Mouse (Mus musculus): ENCODE measurements around the gene Adra2b. TPM values are rescaled to one million over a fixed set of nuclear protein-coding genes. Genes with fewer than 3 reads are reported as not detected.

The Adra2b gene
- total RNA-seq, 2 experiments from 2014 or later, result 1.2 to 2.4 TPM

DNA sequence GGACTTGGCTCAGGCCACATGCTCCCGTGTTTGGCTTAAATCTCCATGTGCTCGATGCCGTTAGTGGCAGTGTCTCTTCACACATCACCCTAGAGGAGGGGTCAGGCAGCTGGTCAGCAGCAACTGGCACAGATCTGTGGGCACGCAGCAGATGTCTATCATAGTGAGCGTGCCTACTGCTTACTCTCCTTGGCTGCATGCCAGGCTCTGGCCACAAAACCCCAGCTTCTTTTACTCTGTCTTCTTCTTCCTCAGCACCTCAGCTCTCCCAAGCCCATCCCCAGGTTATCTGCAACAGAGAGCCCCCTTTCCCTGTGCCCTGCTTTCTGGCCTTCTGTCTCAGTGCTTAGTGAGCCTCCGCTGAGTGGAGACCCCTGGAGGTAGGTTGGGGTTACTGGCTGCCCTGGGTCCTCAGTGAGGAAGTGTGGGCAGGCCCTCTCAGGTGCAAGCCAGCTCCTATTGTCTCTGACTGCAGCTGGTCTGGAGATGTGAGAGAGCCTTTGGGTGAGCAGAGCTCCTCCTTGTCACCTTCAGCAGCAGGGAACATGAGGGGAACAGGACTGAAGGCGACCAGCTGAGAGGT, 12.8 kb downstream of the Adra2b start:
- no peak for DNase-seq
- intact Hi-C loops (cut with DNase I; ENCODE audit: low total_unique reads), result no loop called here

DNA sequence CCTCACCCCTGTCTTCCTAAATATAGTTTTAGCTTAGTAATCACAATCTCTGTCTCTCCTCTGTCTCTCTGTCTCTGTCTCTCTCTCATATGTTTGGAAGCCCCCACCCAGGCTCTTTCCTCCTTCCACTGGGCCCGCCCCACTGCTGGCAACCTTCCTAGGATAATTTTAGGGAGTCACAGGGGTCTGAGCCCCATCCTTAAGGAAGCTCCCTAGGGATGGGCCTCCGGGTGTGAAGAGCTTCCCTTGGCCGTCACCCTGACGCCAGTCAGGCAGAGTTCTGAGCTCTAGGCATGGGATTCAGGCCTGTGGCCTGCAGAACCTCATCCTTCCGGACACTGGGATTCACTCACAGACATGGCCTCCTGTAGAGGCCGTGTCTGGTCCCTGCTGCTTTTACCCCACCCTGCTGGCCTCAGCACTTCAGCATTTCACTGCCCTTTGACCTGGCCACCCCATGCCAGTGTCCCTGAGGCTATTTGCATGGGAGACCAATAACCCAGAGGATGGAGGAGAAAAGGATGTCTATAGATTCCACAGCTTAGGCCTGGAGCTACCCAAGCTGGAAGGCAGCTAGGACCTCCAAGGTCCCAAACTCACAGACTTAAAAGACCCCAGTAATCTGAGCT, 13.5 kb downstream of the Adra2b start:
- no peak for DNase-seq
- intact Hi-C loops (cut with DNase I; ENCODE audit: low total_unique reads), result no loop called here

- intact Hi-C loops (cut with DNase I; ENCODE audit: low total_unique reads), result no loop called here
- no peak for DNase-seq
These were observed 15.1 kb downstream of the Adra2b start for GRCm38 (mm10) chr2:127377942-127378610.

- intact Hi-C loops (cut with DNase I; ENCODE audit: low total_unique reads), result no loop called here
- no peak for DNase-seq
These were observed 15.6 kb downstream of the Adra2b start for GRCm38 (mm10) chr2:127378611-127378990.

- intact Hi-C loops (cut with DNase I; ENCODE audit: low total_unique reads), result no loop called here
- DNase-seq, result no peak
These were observed 16.2 kb downstream of the Adra2b start for GRCm38 (mm10) chr2:127379250-127379649.

- intact Hi-C loops (cut with DNase I; ENCODE audit: low total_unique reads), result no loop called here
- DNase-seq, result no peak
These were observed 20.9 kb downstream of the Adra2b start for GRCm38 (mm10) chr2:127383881-127384280.

DNA sequence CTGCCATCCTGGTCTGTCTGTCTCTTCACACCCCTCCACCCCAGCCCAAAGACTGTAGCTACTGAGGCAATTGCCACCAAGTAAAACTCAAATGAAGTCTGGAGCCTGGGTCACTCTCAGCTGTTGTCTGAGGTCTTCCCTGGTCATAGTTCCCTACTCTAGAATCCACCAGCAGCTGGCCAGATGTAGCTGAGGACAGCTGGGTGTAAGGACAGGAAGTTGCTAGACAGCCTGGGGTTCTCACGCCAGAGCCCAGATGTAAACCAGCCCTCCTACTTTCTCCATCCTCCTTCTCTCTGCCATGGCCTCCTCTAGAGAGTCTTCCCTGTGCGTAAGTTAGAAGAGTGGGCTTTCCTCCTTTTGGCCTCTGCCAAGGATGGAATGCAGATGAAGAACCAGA, 24.5 kb downstream of the Adra2b start:
- intact Hi-C loops (cut with DNase I; ENCODE audit: low total_unique reads), result no loop called here
- DNase-seq, result no peak

DNA sequence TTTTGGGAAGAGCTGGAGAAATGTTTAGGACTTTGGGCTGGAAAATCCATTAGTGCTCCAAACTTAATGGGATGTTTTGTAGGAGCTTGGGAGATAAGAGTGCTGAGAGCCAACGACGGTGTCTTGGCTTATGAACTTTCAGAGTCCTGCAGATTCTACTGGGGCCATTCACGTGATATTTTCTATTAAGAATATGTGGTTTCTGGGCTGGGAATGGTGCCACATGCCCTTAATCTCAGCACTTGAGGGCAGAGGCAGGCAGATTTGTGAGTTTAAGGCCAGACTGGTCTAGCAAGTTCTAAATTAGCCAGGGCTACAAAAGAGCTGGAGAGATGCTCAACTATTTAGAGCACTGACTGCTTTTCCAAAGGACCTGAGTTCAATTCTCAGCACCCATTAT, 27.3 kb downstream of the Adra2b start:
- intact Hi-C loops (cut with DNase I; ENCODE audit: low total_unique reads), result no loop called here
- DNase-seq, result no peak

DNA sequence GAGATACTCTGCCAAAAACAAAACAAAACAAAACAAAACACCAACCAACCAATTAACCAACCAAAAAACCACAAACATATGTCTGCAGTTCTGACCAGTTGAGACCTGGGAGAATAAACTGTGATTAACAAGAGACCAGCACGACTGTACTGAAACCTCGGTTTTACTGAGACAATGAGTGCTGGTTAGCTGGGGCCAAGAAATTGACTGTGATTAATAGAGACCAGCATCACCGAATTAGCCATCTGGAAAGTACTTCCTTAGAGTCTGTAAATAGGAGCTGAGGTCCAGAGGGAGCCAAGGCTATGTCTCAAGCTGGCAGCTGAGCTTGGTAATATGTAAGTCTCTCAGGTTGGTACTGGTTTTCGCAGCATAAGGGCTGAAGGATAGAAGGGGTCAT, 27.8 kb downstream of the Adra2b start:
- no peak for DNase-seq
- intact Hi-C loops (cut with DNase I; ENCODE audit: low total_unique reads), result no loop called here

- DNase-seq, result no peak
- intact Hi-C loops (cut with DNase I; ENCODE audit: low total_unique reads), result no loop called here
These were observed 28.3 kb downstream of the Adra2b start for GRCm38 (mm10) chr2:127391323-127391722.

DNA sequence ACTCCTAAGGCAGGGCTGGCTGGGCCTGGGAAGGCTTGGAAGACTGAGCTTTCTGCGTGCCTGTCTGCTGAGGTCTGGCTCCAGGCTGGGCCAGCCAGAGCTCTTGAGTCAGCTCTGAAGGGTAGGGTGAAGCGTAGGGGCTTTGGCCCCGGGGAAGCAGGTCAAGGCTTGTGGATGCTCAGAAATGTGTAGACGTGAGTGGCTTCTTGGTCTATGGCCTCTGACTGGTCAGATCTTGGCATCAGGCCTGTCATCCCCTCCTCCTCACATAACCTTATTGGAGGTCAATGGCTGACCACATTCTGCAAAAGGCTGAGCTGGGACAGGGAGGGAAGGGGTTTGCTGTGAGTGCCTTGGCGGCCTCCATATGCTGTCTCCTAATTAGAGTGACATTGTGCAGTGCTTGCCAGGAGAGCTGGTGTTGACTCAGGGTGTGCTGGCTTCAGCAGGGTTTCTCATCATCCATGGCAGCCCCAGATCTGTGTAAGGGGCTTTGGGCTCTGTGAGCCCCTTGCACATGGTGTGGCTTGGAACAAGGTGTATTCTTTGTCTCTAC, 31.7 kb downstream of the Adra2b start:
- no peak for DNase-seq
- intact Hi-C loops (cut with DNase I; ENCODE audit: low total_unique reads), result no loop called here

DNA sequence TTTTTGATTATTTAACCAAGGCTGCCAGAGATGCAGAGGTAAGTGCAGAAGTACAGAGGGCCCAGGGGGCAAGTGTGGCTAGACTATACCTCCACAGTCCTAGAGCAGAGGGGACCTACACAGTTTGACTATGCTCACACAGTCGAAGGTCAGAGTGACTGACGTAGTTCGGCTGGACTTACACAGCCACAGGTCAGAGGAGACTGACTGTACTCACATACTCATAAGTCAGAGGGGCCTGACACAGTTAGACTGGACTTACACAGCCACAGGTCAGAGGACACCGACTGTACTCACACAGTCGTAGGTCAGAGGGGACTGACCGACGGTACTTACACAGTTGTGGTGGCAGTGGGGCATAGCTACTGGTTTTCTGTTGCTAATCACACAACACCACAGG, 35.7 kb downstream of the Adra2b start:
- intact Hi-C loops (cut with DNase I; ENCODE audit: low total_unique reads), result no loop called here
- DNase-seq, result no peak

GRCm38 (mm10) chr2:127411126-127411525, 48.1 kb downstream of the Adra2b start:
- intact Hi-C loops (cut with DNase I; ENCODE audit: low total_unique reads), result no loop called here
- no peak for DNase-seq

DNA sequence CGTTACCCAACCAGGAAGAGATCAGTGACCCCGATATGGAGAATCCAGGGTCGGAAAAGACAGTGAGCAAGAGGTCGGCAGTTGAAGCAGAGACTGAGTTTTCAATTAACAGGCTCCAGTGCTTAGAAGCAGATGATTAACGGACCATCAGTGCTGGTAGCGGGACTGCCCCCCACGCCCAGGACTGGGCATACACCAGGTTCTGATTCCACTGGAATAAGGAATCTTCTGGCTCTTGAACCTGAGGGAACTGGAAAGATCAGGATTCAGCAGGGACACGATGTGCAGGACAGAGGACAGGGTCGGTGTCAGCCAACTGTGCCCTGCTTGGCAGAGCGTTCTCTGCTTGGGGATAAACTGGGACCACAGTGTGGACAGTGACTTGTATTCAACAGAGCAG, 52.8 kb downstream of the Adra2b start:
- no peak for DNase-seq
- intact Hi-C loops (cut with DNase I; ENCODE audit: low total_unique reads), result no loop called here

DNA sequence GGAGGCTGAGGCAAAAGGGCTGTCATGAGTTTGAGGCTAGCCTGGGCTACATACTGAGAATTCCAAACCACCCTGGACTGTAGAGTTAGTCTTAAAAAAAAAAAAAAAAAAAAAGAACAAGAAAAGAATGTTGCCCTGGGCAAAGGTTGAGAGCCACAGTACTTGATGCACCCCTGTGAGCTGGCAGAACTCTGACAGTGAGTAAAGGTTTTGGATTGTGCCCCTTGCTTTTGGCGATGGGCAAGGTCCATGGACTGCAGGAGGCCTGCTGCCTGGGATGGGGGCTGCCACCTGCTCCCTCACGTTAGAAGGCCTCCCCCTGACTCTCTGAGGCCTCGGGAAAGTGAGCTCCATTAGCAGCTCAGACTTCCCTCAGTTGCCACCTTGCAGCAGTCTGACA, 53.7 kb downstream of the Adra2b start:
- intact Hi-C loops (cut with DNase I; ENCODE audit: low total_unique reads), result no loop called here
- DNase-seq, result no peak

Other genes starting within 250 kb of the Adra2b start
- 1 to 10 TPM; 4.5 to 6.6 TPM for gene Ncaph, start 229.3 kb upstream of the Adra2b start, total RNA-seq (2021)
- 1 to 10 TPM; 5.0 to 9.4 TPM for gene Itpripl1, start 219.8 kb upstream of the Adra2b start, total RNA-seq (2021)
- gene 1810024B03Rik, start 154.9 kb upstream of the Adra2b start, total RNA-seq (2021), result under 1 TPM; 0.66 to 0.72 TPM
- gene Snrnp200, start 154.8 kb upstream of the Adra2b start, total RNA-seq (2021), result 10 to 100 TPM; 33.0 to 34.6 TPM
- gene Ciao1, start 115.4 kb upstream of the Adra2b start, total RNA-seq (2021), result 10 to 100 TPM; 44.5 to 47.9 TPM
- 10 to 100 TPM; 24.0 to 28.9 TPM for gene Tmem127, start 115.3 kb upstream of the Adra2b start, total RNA-seq (2021)
- gene Stard7, start 93.0 kb upstream of the Adra2b start, total RNA-seq (2021), result 10 to 100 TPM; 86.8 to 98.4 TPM
- gene Dusp2, start 27.0 kb upstream of the Adra2b start, total RNA-seq (2021), result 1 to 10 TPM; 1.6 TPM
- gene Astl, start 24.6 kb upstream of the Adra2b start, total RNA-seq (2021), result not detected
- not detected for gene Gpat2, start 62.0 kb downstream of the Adra2b start, total RNA-seq (2021)
- gene Fahd2a, start 81.4 kb downstream of the Adra2b start, total RNA-seq (2021), result 10 to 100 TPM; 14.5 to 17.5 TPM
- gene Kcnip3, start 158.9 kb downstream of the Adra2b start, total RNA-seq (2021), result under 1 TPM; 0.53 to 0.86 TPM
- gene Prom2, start 178.3 kb downstream of the Adra2b start, total RNA-seq (2021), result not detected
- 1 to 10 TPM; 1.3 to 2.5 TPM for gene Zfp661, start 223.9 kb downstream of the Adra2b start, total RNA-seq (2021)
- 10 to 100 TPM; 85.2 to 98.4 TPM for gene Mrps5, start 224.0 kb downstream of the Adra2b start, total RNA-seq (2021)

Measured in gastrocnemius, postnatal 14 days (tissue).